Mouse (Mus musculus): ENCODE data around the gene BC005537. TPM values are rescaled to one million over a fixed set of nuclear protein-coding genes. Genes with fewer than 3 reads are reported as not detected.

Gene BC005537
- polyA plus RNA-seq, 1 experiment from 2014 or later: 10.6 TPM

- H3K9me3 ChIP-seq (ENCODE audit: low read length): no peaks in the 10 kb centered on the region
- DNase-seq (no peak), ATAC-seq (no peak)
- no peak overlapping the region for H3K27ac ChIP-seq (ENCODE audit: low read depth)
- H3K27me3 ChIP-seq (ENCODE audit: insufficient read depth, low read length): no peaks in the 10 kb centered on the region
- no peak overlapping the region for H3K4me2 ChIP-seq (ENCODE audit: low read depth, low read length)
- whole genome bisulfite sequencing (ENCODE audit: insufficient replicate concordance): 48% methylated on average over 8 of the region's 8 CpGs
- no peak overlapping the region for H3K4me3 ChIP-seq (ENCODE audit: low read depth, low read length)
- TF ChIP-seq CTCF (IDR thresholded peaks at IDR 0.05; ENCODE audit: low read depth) (no peak), EP300 (IDR thresholded peaks at IDR 0.05; ENCODE audit: low read depth) (no peak)
- no peaks in the 10 kb centered on the region for H3K4me1 ChIP-seq (ENCODE audit: insufficient read depth)
- no peaks in the 10 kb centered on the region for H3K36me3 ChIP-seq (replicated peaks; ENCODE audit: insufficient read depth, low read length)
- no peak overlapping the region for H3K9ac ChIP-seq (replicated peaks)
These were observed 22.6 kb upstream of the BC005537 start for GRCm38 (mm10) chr13:24778706-24779380.

- H3K9ac ChIP-seq (replicated peaks): no peak overlapping the region
- no peaks in the 10 kb centered on the region for H3K4me1 ChIP-seq (ENCODE audit: insufficient read depth)
- ATAC-seq (no peak), DNase-seq (no peak)
- TF ChIP-seq CTCF (IDR thresholded peaks at IDR 0.05; ENCODE audit: low read depth) (no peak), EP300 (IDR thresholded peaks at IDR 0.05; ENCODE audit: low read depth) (no peak)
- H3K4me3 ChIP-seq (ENCODE audit: low read depth, low read length): no peak overlapping the region
- no peak overlapping the region for H3K4me2 ChIP-seq (ENCODE audit: low read depth, low read length)
- H3K27ac ChIP-seq (ENCODE audit: low read depth): no peak overlapping the region
- no peaks in the 10 kb centered on the region for H3K9me3 ChIP-seq (ENCODE audit: low read length)
- no peaks in the 10 kb centered on the region for H3K27me3 ChIP-seq (ENCODE audit: insufficient read depth, low read length)
- H3K36me3 ChIP-seq (replicated peaks; ENCODE audit: insufficient read depth, low read length): no peaks in the 10 kb centered on the region
- WGBS (ENCODE audit: insufficient replicate concordance): 62% methylated on average over 5 of the region's 5 CpGs
These were observed 19.5 kb upstream of the BC005537 start for GRCm38 (mm10) chr13:24781916-24782315.

DNA sequence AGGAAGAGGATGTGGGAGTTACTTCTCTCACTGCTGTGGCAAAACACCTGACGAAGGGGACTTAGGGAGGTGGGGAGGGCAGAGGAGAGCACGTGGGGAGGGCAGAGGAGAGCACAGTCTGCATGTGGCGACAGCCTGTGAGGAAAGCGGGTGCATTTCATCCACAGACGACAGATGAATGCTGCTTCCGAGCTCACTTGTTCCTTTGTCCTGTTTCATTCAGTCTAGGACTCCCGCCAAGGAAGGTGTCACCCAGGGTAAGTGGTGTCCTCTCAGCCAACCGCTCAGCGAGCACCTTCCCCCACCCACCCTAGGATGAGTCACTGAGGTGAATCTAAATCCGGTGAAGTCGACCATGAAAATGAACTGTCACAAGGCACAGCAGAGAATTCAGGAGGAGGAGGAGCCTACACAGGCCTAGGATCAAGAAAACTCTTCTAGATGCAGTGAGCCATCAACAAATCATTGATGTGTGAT lies 15.4 kb upstream of the BC005537 start:
- TF ChIP-seq CTCF (IDR thresholded peaks at IDR 0.05; ENCODE audit: low read depth) (no peak), EP300 (IDR thresholded peaks at IDR 0.05; ENCODE audit: low read depth) (no peak)
- no peaks in the 10 kb centered on the region for H3K4me1 ChIP-seq (ENCODE audit: insufficient read depth)
- WGBS (ENCODE audit: insufficient replicate concordance): 48% methylated on average over 11 of the region's 11 CpGs
- H3K4me2 ChIP-seq (ENCODE audit: low read depth, low read length): 0 out of 2 replicates have a peak overlapping the region, but pooled peaks have one; percentile 8
- no peaks in the 10 kb centered on the region for H3K36me3 ChIP-seq (replicated peaks; ENCODE audit: insufficient read depth, low read length)
- H3K9me3 ChIP-seq (ENCODE audit: low read length): no peaks in the 10 kb centered on the region
- DNase-seq (no peak), ATAC-seq (no peak)
- no peak overlapping the region for H3K4me3 ChIP-seq (ENCODE audit: low read depth, low read length)
- H3K27ac ChIP-seq (ENCODE audit: low read depth): no peak overlapping the region
- H3K9ac ChIP-seq (replicated peaks): no peak overlapping the region
- H3K27me3 ChIP-seq (ENCODE audit: insufficient read depth, low read length): no peaks in the 10 kb centered on the region

- no peak overlapping the region for H3K4me2 ChIP-seq (ENCODE audit: low read depth, low read length)
- H3K27me3 ChIP-seq (ENCODE audit: insufficient read depth, low read length): no peaks in the 10 kb centered on the region
- 84% methylated on average over 5 of the region's 5 CpGs for WGBS (ENCODE audit: insufficient replicate concordance)
- H3K9me3 ChIP-seq (ENCODE audit: low read length): no peaks in the 10 kb centered on the region
- H3K9ac ChIP-seq (replicated peaks): no peak overlapping the region
- no peak overlapping the region for H3K4me3 ChIP-seq (ENCODE audit: low read depth, low read length)
- no peaks in the 10 kb centered on the region for H3K36me3 ChIP-seq (replicated peaks; ENCODE audit: insufficient read depth, low read length)
- TF ChIP-seq EP300 (IDR thresholded peaks at IDR 0.05; ENCODE audit: low read depth) (no peak), CTCF (IDR thresholded peaks at IDR 0.05; ENCODE audit: low read depth) (no peak)
- peaks cover 5% of the 10 kb centered on the region for H3K4me1 ChIP-seq (ENCODE audit: insufficient read depth)
- no peak for DNase-seq
- H3K27ac ChIP-seq (ENCODE audit: low read depth): no peak overlapping the region
- ATAC-seq: no peak
These were observed 14.0 kb upstream of the BC005537 start for GRCm38 (mm10) chr13:24787477-24787876.

GRCm38 (mm10) chr13:24791349-24791748 lies 10.1 kb upstream of the BC005537 start:
- 20% methylated on average over 2 of the region's 2 CpGs for WGBS (ENCODE audit: insufficient replicate concordance)
- Histone ChIP-seq H3K36me3 (replicated peaks; ENCODE audit: insufficient read depth, low read length) (no peaks in the 10 kb centered on the region), H3K4me2 (ENCODE audit: low read depth, low read length) (no peak overlapping the region), H3K9ac (replicated peaks) (no peak overlapping the region), H3K4me1 (ENCODE audit: insufficient read depth) (peaks cover 5% of the 10 kb centered on the region), H3K27me3 (ENCODE audit: insufficient read depth, low read length) (no peaks in the 10 kb centered on the region), H3K9me3 (ENCODE audit: low read length) (no peaks in the 10 kb centered on the region), H3K4me3 (ENCODE audit: low read depth, low read length) (no peak overlapping the region), H3K27ac (ENCODE audit: low read depth) (peak overlapping the region; percentile 37)
- DNase-seq: peak; percentile 80
- TF ChIP-seq CTCF (IDR thresholded peaks at IDR 0.05; ENCODE audit: low read depth): no peak
- peak; percentile 61; the same call in 1 of the 2 replicates for TF ChIP-seq EP300 (IDR thresholded peaks at IDR 0.05; ENCODE audit: low read depth)
- ATAC-seq: peak; percentile 87

DNA sequence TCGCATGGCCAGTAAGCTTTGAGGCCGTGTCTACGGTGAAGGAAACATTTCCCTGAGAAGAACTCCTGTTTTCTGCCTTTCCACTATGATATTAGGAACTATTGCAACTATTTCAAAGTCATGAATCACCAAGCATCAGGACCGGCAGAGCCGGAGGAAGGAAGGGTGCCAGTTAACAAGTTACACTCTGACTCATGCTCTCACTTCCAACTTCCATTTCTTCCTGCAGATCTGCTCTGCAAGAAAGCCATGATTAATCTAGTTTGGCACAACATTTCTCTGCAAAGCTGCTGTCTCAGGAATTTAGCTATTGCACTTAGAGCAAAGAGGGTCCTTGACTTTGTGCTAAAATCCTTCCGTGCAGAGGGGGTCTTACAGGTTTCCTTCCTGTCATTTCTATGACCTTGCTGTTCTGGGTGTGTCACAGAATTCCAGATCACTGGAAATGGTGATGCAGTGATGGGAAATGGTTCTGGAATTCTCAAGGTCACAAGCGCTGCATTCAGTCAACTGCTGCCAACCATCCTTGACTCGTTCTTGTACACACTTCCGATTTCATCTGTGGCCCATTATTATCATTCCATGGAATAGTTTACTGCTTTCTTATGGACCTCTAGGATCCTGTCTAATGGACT lies 8.9 kb upstream of the BC005537 start:
- Histone ChIP-seq H3K4me3 (ENCODE audit: low read depth, low read length) (no peak overlapping the region), H3K27ac (ENCODE audit: low read depth) (peak overlapping the region; percentile 37; the same call in 1 of the 2 replicates), H3K4me1 (ENCODE audit: insufficient read depth) (peaks cover 5% of the 10 kb centered on the region), H3K27me3 (ENCODE audit: insufficient read depth, low read length) (no peaks in the 10 kb centered on the region), H3K9ac (replicated peaks) (no peak overlapping the region), H3K4me2 (ENCODE audit: low read depth, low read length) (no peak overlapping the region), H3K9me3 (ENCODE audit: low read length) (no peaks in the 10 kb centered on the region), H3K36me3 (replicated peaks; ENCODE audit: insufficient read depth, low read length) (no peaks in the 10 kb centered on the region)
- no peak for DNase-seq
- peak; percentile 37; the same call in 1 of the 2 replicates for ATAC-seq
- TF ChIP-seq CTCF (IDR thresholded peaks at IDR 0.05; ENCODE audit: low read depth) (no peak), EP300 (IDR thresholded peaks at IDR 0.05; ENCODE audit: low read depth) (0 out of 2 replicates have a peak, but pooled peaks have one; percentile 35)
- WGBS (ENCODE audit: insufficient replicate concordance): 66% methylated on average over 9 of the region's 9 CpGs
